Mouse (Mus musculus): Measurements from ENCODE around the gene Sgf29.

- TF ChIP-seq CTCF (IDR thresholded peaks at IDR 0.05; ENCODE audit: extremely low read depth, insufficient read depth, insufficient read length, insufficient replicate concordance), result no peak
- no peak; the same call in 1 of the 2 replicates for TF ChIP-seq POLR2A (IDR thresholded peaks at IDR 0.05; ENCODE audit: low read depth, low read length)
Measured at GRCm38 (mm10) chr7:126707442-126708174, 58.5 kb downstream of the Sgf29 start, which contains the start of gene Coro1a.

Measured in spleen, adult 2 months (tissue).